Mouse (Mus musculus) gastrocnemius, postnatal 4 days (tissue): ENCODE measurements around the gene Klhl35. TPM values are rescaled to one million over a fixed set of nuclear protein-coding genes. Genes with fewer than 3 reads are reported as not detected.

Experiments
- DNase-seq, 2 experiments: peaks; one replicate each; pipeline ENCODE4 v3.0.0; 2021 to 2022; ENCODE audit warnings: low spot score in 2 of 2, mixed read lengths in 2 of 2
- total RNA-seq, 2 experiments: library from RNA; stranded (reverse); gene quantifications; 2 replicates each; pipeline ENCODE4 v1.2.3; 2021

Klhl35 gene
- total RNA-seq, 2 experiments from 2014 or later = 0.91 to 1.5 TPM

DNA sequence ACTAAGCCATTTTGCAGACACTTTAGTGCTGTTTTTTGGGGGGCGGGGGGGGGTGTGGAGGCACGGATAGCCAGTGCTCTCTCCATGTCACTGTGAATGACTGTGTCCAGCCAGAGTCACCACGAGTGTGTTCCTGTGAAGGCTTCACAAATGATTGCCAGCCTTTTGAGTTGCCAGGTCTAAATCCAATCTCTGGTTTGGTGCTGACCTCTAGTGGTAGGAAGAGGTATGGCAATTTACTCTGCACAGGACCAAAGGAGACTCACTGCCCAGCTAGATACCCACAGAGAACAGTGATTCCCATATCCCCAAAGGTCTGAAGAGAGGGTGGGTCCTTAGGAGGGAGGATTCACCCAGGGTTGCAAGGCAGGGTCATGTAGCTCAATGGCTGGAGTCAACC, 15.1 kb upstream of the Klhl35 start:
- DNase-seq = peak in 1 of 2 experiments; percentile 63

DNA sequence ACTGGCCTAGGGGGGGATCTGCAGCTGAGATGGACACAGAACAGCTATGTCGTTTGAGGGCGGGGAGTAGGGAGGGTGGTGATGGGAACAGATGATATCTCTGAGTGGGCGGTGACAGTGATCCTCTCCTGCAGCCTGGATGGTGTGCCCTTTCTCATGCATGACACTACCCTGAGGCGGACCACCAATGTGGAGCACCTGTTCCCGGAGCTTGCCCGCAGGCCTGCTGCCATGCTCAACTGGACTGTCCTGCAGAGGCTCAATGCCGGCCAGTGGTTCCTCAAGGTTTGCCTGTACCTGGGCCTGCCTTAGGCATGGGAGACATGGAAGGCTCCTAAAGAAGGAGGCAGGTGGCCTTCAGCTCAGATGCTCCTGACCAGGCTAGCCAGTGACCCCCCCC, 12.9 kb upstream of the Klhl35 start:
- no peak for DNase-seq

DNA sequence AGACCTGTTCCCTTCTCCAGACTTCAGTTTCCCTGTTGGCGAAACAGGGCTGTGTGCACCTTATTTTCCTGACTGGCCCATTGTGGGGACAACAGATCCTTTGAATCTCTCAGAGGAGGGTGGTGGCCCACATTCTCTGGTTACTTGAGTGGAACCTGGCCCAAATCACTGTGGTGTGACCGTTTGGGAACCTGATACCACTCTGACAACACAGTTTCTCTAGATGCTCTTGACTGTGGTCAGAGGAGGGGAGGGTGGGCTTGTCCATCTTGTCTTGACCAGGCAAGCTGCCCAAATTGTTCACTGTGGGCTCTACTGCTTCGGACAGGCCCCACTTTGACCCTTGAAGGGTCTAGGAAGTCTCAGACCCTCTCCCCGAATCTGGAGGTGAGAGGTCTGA, 11.8 kb upstream of the Klhl35 start:
- DNase-seq = no peak

GRCm38 (mm10) chr7:99458849-99459248, 7.0 kb upstream of the Klhl35 start:
- no peak for DNase-seq

GRCm38 (mm10) chr7:99459888-99460652, 5.7 kb upstream of the Klhl35 start:
- no peak for DNase-seq

- no peak for DNase-seq
Observed at GRCm38 (mm10) chr7:99463120-99463519, 2.7 kb upstream of the Klhl35 start.

- DNase-seq = peak in 1 of 2 experiments; percentile 50
Observed at GRCm38 (mm10) chr7:99467916-99468282, 2.1 kb downstream of the Klhl35 start.

- DNase-seq = peak; percentile 59 to 81
Observed at GRCm38 (mm10) chr7:99468283-99469132, 2.7 kb downstream of the Klhl35 start.

GRCm38 (mm10) chr7:99469680-99470405, 4.0 kb downstream of the Klhl35 start:
- no peak for DNase-seq

GRCm38 (mm10) chr7:99471578-99471977, 5.8 kb downstream of the Klhl35 start:
- DNase-seq = no peak

DNA sequence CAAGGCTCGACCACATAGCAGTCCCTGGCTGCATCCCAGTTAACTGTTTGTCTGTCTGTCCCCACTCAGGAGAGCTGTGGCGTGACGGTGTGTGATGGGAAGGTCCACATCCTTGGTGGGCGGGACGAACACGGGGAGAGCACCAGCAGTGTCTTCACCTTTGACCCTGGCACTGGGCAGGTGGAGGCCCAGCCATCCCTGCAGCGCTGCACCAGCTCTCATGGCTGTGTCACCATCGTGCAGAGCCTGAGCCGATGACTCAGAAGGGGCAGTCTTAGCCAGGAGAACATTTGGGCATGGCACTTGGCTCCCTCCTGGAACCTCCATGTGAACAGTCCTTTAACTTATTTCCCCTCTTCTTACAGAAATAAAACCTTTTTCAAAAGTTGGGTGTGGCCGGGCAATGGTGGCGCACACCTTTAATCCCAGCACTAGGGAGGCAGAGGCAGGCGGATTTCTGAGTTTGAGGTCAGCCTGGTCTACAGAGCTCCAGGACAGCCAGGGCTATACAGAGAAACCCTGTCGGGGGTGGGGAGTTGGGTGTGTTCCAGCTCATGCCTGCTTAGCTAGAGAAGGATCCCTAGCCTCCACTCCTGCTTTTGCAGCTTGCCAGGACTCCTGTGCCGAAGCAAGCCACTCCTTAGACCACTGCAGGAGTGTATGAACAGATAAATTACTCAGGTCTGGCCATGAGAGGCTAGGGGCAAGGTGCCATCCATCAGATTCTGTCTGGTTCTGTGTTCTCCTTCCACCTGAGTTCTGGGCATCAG, 8.0 kb downstream of the Klhl35 start:
- no peak for DNase-seq

GRCm38 (mm10) chr7:99474836-99475561, 9.2 kb downstream of the Klhl35 start:
- no peak for DNase-seq

DNA sequence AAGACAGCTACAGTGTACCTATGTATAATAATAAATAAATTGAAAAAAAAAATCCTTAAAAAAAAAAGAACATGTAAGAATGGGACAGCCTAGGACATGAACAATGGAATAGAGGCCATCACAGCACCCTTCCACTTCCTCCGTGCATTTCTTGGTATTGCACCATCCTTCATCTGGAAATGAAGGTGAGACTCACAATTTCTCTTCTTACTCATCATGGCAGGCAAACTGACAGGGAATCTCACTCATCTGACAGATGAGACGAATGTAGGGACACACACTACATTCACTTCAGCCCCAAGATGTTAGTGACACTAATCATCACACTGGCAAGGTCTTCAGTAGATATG, 9.7 kb downstream of the Klhl35 start:
- DNase-seq = no peak

DNA sequence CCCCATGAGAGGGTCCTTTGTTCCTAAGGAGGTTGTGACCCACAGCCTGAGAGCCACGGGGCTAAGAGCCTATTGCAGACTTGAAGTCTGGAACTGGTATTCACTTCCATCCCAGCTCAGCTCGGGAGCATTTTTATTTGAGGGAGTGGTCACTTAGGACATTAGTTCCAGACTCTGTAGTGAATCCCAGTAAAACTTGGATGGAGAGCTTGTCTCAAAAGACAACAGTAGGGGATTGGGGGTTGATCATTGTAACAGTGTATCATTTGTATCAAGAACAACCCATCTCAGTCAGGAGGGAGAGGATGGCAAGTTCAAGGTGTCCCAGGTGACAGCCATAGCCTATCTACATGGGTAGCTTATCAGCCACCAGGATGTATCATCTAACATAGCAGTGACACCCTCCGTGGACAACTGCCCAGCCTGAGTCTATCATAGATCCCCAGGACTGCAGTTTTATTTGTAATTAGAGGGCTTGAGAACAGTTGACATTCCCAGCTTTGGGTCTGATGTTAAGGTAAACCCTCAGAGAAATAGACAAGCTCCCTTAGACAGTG, 10.8 kb downstream of the Klhl35 start:
- no peak for DNase-seq

DNA sequence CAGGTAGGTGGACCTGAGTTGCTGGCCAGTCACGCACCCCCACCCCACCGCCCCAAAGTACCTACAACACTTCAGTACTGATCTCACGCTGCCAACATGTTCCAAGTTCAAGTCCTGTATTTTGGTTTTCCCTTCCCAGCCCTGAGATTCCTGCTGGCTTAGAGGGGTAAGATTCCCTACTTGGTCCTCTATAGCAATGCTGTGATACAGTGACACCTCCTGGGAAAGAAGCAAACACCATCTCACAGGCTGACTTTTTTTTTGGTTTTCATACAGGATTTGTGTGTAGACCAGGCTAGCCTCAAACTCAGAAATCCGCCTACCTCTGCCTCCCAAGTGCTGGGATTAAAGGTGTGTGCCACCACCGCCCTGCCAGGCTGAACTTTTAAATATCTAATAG, 11.4 kb downstream of the Klhl35 start:
- DNase-seq = no peak

DNA sequence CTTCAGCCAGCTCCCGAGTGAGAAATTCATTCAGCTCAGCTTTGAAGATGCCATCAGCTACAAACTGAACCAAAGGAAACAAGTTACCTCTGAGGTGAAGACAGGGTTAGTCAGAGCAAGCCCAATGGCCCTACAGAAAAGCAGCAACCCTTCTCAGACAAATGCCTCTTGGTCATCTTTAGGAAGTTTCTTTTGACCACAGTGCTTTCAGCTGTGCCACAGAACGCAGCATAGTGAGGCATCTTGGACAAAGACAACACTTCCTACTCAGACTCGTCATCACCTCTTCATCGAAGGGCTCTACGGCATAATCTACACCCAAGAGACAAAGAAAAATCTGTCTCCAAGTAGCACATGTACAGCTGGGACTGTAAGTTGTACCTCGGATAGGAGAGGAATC, 16.8 kb downstream of the Klhl35 start:
- DNase-seq = no peak

DNA sequence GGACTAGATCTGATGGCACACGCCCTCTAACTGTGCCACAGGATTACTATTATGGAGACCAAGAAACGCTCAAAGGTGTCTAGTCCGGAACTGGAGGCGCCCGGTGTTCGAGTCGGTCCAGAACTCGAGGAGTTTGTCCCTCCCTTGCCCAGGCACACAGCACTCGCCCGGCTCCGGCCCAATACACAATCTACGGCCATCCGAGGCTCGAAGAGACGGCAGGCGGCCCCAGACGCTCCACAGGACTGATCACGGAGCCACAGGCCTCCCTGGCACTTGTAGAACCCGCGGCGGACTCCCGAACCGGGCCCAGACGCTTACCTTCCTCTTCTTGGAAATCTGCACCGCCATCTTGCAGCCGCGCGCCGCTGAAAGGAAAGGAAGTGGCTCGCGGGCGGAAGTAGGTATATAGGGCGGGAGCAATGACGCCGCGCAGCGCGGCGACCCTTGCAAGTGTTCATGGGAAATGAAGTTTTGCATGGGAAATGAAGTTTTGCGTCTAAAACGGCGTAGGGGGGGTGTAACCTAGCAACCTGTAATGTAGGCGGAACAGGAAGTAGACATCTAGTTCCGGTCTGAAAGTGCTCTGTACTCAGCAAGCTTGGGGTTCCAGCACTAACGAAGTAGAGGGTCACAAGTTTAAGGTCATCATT, 17.6 kb downstream of the Klhl35 start, which contains the start of gene Rps3:
Rps3 (minus strand) TSS at position 468 of the 653 bp plus-strand sequence.
- peak; percentile 77 to 91 for DNase-seq

- DNase-seq = no peak
Observed at GRCm38 (mm10) chr7:99483924-99484319, 18.1 kb downstream of the Klhl35 start.

DNA sequence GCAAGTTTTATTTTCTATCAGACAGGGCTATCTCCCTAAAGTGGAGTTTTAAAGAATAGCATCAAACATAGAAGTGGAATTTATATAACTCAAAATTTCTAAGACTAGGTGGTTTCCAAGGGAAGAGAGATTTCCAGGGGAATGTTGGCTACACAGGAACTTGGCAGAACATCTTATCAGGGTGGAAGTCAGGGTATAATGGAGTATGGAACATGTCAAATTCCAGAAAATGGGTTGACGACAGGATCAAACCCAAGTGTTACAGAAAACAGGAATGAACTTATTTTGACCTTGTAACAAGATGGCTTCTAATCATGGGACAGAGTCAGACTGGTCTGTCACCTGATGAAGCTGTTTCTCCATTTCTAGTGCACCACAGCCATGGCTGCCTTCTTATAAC, 18.9 kb downstream of the Klhl35 start:
- DNase-seq = no peak
